Mouse (Mus musculus) common myeloid progenitor, adult 5-6 weeks (primary cell): ENCODE measurements at regions not wholly inside any gene's neighbourhood (a gene's known extent, or its start where the extent isn't known, plus 50 kb on each side); places are given as distances from the start of the nearest gene placed in this dataset.

Experiments used
- ATAC-seq: replicated peaks from 2 replicates; pipeline ENCODE4 v1.8.0; 2016; ENCODE audit warnings: low read depth, mild to moderate bottlenecking, moderate TSS enrichment, inconsistent platforms; ENCODE audit not compliant: poor library complexity, severe bottlenecking

- ATAC-seq = no peak
Measured at GRCm38 (mm10) chr12:50112081-50112491, 536.8 kb downstream of the Prkd1 start.

- ATAC-seq = no peak
Measured at GRCm38 (mm10) chr12:50115855-50116254, 533.0 kb downstream of the Prkd1 start.

GRCm38 (mm10) chr12:50118346-50118745 is 530.6 kb downstream of the Prkd1 start:
- ATAC-seq = no peak

GRCm38 (mm10) chr12:50122145-50122544 is 526.8 kb downstream of the Prkd1 start:
- no peak for ATAC-seq

GRCm38 (mm10) chr12:50122971-50123370 is 525.9 kb downstream of the Prkd1 start:
- ATAC-seq = no peak

- ATAC-seq = no peak
Measured at GRCm38 (mm10) chr12:50158143-50158542, 490.8 kb downstream of the Prkd1 start.

GRCm38 (mm10) chr12:50187332-50187731 is 461.6 kb downstream of the Prkd1 start:
- ATAC-seq = no peak

- no peak for ATAC-seq
Measured at GRCm38 (mm10) chr12:50190892-50191539, 457.9 kb downstream of the Prkd1 start.

GRCm38 (mm10) chr12:50191733-50192612 is 456.9 kb downstream of the Prkd1 start:
- no peak for ATAC-seq

- ATAC-seq = no peak
Measured at GRCm38 (mm10) chr12:50193501-50193900, 455.4 kb downstream of the Prkd1 start.

- ATAC-seq = no peak
Measured at GRCm38 (mm10) chr12:50194714-50195113, 454.2 kb downstream of the Prkd1 start.

- ATAC-seq = no peak
Measured at GRCm38 (mm10) chr12:50196339-50196738, 452.6 kb downstream of the Prkd1 start.

- no peak for ATAC-seq
Measured at GRCm38 (mm10) chr12:50241139-50241538, 407.8 kb downstream of the Prkd1 start.

- no peak for ATAC-seq
Measured at GRCm38 (mm10) chr12:50258901-50259300, 390.0 kb downstream of the Prkd1 start.

GRCm38 (mm10) chr12:50261072-50261471 is 387.8 kb downstream of the Prkd1 start:
- ATAC-seq = no peak

- no peak for ATAC-seq
Measured at GRCm38 (mm10) chr12:50273239-50273880, 375.5 kb downstream of the Prkd1 start.

- ATAC-seq = no peak
Measured at GRCm38 (mm10) chr12:50281615-50282014, 367.3 kb downstream of the Prkd1 start.
